Mouse (Mus musculus) thymus, postnatal 14 days (tissue): ENCODE measurements at regions not wholly inside any gene's neighbourhood (a gene's known extent, or its start where the extent isn't known, plus 50 kb on each side); places are given as distances from the start of the nearest gene placed in this dataset.
A peak's percentile ranks its signal among the peaks of the same experiment; 100 is the strongest.

Experiments
- DNase-seq: peaks from one replicate; pipeline ENCODE4 v3.0.0; 2021

GRCm38 (mm10) chr3:99447361-99447760 lies 207.2 kb downstream of the Tbx15 start:
- DNase-seq, result no peak

- DNase-seq, result no peak
Measured at GRCm38 (mm10) chr3:99447813-99448212, 207.6 kb downstream of the Tbx15 start.

DNA sequence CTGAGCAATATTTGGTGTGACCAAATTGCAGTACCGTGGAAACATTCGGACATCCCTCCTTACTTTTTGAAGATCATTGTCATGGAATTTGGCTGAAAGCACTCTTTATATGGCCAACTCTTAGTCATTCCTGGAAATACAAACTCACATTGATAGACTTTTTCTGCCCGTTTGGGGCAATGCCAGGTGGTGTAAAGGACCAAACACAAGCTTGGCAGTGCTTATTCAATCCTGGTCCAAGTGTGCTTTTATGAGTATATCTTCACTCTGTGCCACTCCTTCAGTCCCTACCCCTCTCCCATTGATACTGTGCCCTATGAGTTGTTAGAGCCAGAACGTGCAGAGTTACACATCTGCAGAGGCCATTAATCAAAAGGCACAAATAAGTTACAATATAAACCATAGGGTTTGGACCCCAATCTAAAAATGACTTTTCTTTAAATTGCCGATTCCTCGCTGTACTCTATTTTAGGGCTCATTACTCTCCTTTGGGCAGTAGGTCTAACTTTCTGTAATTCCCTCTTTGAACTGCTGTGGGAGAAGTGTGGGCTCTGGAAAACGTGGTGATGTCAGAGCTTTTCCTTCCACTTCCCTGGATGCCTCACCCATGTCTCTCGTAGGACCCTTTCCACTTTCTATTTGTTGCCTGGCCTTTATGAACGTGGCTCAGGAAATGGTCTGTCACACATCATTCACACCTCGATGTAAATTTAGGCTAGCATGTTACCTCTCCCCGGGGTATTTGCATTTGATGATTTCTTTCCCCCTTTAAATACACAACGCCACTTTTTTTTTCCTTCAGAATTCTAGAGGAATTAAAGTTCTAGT lies 219.1 kb downstream of the Tbx15 start:
- DNase-seq, result no peak

DNA sequence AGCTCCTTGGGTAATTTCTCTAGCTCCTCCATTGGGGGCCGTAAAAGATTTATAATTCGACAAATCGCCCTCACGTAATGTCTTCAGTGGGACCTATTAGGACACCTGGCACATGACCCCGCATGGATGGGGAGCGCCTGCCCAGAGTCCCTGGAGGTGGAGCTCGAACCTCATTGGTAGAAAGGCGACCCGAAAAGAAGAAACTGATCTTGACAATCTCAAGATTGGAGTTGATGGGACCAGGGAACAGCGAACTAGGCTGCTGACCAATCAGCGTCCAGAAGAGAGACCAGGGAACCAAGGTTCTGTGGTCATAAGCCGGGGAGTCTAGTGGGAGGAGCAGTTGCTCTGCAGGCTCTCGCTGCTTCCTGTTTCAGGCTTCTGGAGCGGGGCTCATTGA lies 259.8 kb downstream of the Tbx15 start:
- peak; percentile 10 for DNase-seq

DNA sequence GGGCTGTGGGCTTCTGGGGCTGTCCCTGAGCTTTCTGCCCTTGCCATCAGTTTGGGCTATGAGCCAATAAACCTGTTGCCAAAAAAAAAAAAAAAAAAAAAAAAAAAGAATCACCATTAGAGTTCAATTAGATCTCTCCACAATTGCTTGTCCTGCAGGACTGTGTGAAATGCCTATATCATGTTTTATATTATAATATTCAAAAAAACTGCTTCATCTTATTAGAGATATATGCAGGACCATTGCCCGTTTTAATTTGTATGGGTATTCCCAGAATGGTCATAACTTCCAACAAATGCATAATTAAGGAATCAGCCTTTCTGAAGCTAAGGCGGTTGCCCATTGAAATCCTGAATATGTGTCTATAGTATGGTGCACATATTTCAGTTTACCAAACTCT lies 264.6 kb downstream of the Tbx15 start:
- no peak for DNase-seq

DNA sequence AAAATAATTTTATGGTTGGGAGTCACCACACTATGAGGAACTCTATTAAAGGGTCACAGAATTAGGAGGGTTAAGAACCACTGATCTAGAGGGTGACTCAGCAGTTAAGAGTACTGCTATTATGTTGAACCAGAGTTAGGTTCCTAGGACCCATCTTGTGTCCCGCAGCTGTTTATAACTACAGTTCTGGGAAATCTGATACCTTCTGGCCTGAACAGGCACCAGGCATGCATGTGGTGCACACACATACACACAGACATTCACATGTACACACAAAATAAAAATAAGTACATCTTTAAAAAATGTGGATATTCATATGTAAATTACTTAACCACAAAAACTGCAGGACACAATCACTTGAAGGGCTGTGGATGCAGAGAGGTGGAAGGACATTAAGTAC lies 272.1 kb downstream of the Tbx15 start:
- no peak for DNase-seq

GRCm38 (mm10) chr3:99512933-99513332 lies 272.8 kb downstream of the Tbx15 start:
- no peak for DNase-seq

GRCm38 (mm10) chr3:99515751-99516150 lies 275.6 kb downstream of the Tbx15 start:
- DNase-seq, result no peak

DNA sequence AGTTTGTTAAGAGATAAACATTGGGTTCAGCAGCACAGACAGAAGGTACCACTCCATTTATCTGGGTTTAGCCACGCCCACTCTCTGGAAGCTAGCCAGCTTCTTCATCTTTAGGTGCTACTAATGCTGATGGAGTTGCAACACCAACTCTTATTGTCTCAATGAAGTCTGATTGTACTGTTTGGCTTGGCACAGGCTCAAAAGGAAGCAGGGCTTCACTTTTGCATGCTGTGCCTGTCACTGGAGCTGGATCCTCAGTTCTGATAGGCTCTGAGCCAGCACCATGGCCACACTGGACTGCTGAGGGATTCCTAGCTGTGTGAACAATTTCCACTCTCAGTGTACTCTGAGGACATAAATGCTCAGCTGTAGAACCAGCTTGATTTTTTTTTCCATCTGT lies 320.7 kb downstream of the Tbx15 start:
- DNase-seq, result no peak

GRCm38 (mm10) chr3:99573335-99573976 lies 311.8 kb upstream of the Spag17 start:
- no peak for DNase-seq

DNA sequence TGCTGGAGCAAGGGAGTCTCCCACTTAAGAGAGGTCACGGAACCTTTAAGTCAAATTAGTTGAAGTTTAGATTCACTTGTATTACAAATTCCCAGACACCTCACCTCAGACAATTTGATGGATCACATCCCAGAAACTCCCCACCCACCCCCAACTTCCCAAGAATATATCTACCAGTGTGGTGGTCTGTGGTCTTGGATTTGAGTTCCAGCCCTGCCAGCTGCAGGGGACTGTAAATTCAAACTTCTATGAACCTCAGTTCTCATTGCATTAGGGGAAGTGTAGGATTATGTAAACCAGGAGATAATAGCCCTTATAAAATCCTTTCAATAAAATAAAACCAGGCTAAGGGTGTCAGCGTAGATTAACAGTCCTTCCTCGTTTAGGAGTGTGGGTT lies 311.2 kb upstream of the Spag17 start:
- no peak for DNase-seq

- no peak for DNase-seq
Measured at GRCm38 (mm10) chr3:99602679-99603078, 282.5 kb upstream of the Spag17 start.

DNA sequence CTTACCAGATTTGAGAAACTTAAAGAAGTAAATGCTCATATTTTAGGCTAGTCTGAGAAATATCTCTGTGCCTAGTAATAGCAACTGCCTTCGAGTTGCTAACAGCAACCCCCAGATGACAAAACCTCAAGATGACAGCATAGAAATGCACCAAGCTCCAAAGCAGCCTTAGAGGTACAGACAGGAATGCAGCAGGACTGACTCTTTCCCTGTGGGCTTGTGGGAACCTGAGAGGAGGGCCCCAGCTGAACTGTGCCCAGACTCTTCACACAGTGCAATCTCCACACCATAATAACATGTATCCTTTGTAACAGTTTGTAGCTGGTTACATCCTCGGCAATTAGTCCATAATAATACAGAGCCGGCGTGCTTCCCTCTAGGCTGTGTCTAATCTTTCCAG lies 252.9 kb upstream of the Spag17 start:
- DNase-seq, result no peak

DNA sequence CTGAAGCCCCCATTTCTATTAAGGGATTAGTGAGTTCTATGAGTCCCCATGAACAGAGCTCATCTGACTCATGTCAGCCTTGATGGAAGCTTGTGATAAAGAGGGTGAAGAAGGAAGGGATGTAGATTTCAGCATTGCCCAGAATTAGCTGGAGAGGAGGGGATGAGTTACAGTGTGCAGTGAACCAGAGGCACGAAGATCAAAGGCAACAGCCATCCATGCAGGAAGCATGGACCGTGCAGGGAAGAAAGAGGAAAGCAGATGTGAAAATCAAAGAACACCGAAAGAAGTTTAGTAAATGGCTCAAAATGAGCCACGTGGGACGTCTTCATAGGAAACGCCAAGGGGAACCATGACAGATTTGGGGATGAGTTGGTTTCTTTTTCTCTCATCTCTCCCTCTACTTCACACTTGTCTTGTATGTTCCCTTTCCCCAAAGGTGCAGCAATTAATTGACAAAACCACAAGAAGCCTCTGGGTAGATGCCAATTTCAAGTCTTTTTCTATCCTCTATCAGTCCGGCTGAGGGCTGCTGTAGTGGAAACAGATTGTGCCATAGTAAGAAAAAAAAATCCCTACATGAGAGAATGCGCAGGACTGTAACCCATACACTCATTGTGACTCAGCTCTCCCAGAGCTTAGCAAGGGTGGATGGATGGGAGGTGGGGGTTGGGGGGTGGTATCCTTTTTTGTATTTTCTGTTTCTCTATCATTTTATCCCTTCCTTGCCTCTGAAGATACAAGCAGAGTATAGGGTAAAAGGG lies 243.7 kb upstream of the Spag17 start:
- no peak for DNase-seq

GRCm38 (mm10) chr3:99644910-99645309 lies 240.3 kb upstream of the Spag17 start:
- no peak for DNase-seq

DNA sequence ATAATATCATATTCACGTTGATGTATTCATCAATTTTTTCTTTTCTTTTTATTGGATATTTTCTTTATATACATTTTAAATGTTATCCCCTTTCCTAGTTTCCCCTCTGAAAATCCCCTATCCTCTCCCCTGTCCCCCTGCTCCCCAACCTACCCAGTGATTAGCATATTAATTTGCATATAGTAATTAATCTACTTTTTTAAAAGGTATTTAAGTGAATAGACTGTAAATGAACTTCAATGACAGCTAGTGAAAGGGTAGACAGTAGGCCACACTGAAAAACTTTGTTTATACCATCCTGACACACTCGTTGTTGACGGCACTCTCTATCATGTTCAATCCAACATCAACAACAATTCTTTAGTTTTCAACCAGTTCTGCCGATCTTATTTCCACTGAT lies 239.9 kb upstream of the Spag17 start:
- DNase-seq, result no peak

- no peak for DNase-seq
Measured at GRCm38 (mm10) chr3:99657617-99658016, 227.6 kb upstream of the Spag17 start.

GRCm38 (mm10) chr3:99663783-99664182 lies 221.4 kb upstream of the Spag17 start:
- DNase-seq, result no peak

- no peak for DNase-seq
Measured at GRCm38 (mm10) chr3:99665363-99665762, 219.8 kb upstream of the Spag17 start.

GRCm38 (mm10) chr3:99665902-99666768 lies 219.1 kb upstream of the Spag17 start:
- no peak for DNase-seq

- no peak for DNase-seq
Measured at GRCm38 (mm10) chr3:99674145-99674544, 211.1 kb upstream of the Spag17 start.

GRCm38 (mm10) chr3:99709506-99709905 lies 175.7 kb upstream of the Spag17 start:
- no peak for DNase-seq

GRCm38 (mm10) chr3:99716381-99716780 lies 168.8 kb upstream of the Spag17 start:
- no peak for DNase-seq
